Mouse (Mus musculus): ENCODE data around the gene Rassf5.
"Not testable (repeated sequence)": the region's sequence is repeated elsewhere in the genome, so short reads cannot be mapped to it uniquely, and the experiment has no call there.

Rassf5 gene

DNA sequence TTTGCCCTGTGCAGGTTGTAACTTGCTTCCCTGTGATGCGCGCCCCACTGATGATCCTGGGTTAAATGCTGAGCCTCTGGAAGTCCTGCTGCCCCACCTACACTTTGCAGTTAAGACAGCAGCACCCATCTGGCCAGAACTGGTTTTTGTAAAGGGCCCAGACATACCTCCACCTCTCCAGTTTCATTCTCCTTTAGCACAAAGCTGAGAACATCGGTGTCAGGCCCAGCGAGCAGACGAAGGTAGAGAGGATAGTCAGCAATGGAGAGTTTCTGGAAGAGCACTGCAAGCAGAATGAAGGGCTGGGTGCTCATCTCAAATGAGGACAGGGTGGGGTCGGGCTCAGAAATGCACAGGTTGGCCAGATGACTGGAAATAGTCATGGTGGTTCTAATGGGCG is 64.7 kb downstream of the Rassf5 start:
- no peak for DNase-seq (ENCODE audit: low spot score)

DNA sequence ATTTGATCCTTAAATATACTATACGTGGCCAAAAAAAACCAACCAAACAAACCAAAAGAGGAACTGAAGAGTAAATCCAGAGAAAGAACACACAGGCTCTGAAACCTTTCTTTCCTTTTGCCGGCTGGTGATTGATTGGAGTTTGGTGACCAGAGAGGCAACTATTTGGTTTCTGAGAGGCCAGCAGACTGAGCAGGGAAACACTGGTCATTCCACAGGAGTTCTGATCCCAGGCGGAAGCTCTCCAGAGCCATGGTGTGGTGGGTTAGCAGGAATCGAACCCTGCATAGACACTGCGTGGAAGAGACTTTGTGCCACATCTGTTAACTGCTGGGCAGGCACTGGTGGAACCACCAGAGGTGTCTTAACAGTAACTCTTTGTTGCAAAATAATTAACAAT is 67.0 kb downstream of the Rassf5 start:
- DNase-seq (ENCODE audit: low spot score): no peak

DNA sequence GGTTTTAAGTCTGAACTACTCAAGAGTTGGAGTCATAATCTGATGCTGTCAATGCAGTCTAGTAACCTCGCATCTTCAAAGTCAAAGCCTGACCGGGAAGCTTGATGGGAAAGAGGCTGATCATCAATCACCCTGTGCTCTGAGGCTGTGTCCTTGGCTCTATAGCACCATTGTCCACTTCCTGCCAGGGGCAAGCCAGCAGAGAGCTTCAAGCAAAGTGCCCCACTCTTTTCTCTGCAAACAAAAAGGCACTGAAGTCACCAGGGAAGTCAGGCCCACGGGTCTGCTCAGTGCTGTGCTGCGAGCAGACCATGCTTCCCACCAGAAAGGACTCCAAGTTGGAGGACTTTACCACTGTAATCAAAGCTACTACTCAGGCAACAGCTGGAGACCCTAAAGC is 67.8 kb downstream of the Rassf5 start:
- DNase-seq (ENCODE audit: low spot score): no peak

GRCm38 (mm10) chr1:131175819-131176218 is 69.2 kb downstream of the Rassf5 start:
- no peak for DNase-seq (ENCODE audit: low spot score)

DNA sequence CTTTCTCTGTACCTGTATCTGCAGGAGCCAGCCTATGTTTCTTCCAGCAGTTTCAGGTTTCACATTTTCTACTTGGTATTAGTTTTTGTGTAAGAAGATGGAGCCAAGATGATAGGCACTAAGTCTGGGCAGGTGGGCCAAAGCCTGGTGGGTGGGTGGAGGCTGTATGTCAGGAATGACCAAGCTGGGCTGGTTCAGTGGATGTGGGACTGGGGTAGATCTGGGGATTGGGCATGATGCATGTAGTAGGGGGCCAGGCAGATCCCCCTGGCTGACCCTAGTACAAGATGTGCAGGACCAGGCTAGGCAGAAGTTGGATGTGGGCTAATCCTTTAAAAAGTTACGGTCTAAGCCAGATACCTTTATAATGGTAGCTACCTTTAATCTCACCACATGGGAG is 69.9 kb downstream of the Rassf5 start:
- no peak for DNase-seq (ENCODE audit: low spot score)

- DNase-seq (ENCODE audit: low spot score): no peak
Measured at GRCm38 (mm10) chr1:131174299-131174861, 70.7 kb downstream of the Rassf5 start.

DNA sequence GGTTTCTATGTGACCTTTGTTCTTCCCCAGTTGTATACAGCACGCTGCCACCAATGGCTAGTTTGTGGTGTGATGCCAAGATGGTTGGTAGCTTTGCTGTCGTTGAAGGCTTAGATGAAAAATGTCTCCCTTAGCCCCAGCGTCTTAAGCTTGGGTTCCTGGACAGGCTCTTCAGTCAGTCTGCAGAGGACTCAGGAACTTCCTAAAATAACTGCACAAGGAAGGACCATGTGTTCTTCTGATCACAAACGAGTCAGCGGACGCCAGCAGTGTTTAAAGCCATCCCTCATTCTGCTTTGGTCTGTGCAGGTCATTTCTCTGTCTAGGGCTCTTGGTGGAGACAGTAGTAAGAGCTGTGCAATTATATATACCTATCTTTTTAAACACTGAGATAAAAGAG is 71.2 kb downstream of the Rassf5 start:
- no peak for DNase-seq (ENCODE audit: low spot score)

DNA sequence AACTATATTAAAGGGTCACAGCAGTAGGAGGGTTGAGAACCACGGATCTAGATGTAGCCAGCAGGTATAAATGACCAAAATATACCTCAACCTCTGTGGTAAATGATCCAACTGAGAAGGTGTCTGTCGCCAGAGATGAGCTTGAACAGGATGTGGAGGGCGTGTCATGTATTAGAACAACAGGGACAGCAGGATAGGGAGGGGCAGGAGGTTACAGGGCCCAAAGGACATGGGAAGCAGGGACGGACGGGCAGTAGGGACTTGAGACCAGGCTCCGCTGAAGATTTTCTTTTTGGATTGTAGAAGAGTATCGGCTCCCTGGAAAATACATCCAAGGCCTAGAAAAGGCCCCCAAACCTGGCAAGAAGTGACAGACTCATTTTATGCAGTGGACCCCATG is 72.1 kb downstream of the Rassf5 start:
- DNase-seq (ENCODE audit: low spot score): no peak

- no peak for DNase-seq (ENCODE audit: low spot score)
Measured at GRCm38 (mm10) chr1:131167612-131168011, 77.4 kb downstream of the Rassf5 start.

- DNase-seq (ENCODE audit: low spot score): no peak
Measured at GRCm38 (mm10) chr1:131164427-131164826, 80.6 kb downstream of the Rassf5 start.

DNA sequence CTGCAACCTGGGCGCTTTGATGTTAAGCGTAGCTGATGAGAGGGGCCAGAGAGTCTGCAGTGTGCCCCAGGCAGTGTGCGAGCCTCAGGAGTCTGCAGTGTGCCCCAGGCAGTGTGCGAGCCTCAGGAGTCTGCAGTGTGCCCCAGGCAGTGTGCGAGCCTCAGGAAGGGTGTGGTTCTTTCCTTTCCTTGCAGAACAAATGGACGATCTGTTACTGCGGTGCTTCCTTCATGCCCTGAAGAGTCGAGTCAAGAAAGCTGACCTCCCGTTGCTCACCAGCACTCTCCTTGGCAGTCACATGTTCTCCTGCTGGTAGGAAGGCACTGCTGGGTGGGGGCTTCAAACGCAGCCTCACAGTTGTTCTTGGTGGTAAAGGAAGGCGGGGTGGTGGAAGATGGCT is 84.0 kb downstream of the Rassf5 start:
- no peak for DNase-seq (ENCODE audit: low spot score)

DNA sequence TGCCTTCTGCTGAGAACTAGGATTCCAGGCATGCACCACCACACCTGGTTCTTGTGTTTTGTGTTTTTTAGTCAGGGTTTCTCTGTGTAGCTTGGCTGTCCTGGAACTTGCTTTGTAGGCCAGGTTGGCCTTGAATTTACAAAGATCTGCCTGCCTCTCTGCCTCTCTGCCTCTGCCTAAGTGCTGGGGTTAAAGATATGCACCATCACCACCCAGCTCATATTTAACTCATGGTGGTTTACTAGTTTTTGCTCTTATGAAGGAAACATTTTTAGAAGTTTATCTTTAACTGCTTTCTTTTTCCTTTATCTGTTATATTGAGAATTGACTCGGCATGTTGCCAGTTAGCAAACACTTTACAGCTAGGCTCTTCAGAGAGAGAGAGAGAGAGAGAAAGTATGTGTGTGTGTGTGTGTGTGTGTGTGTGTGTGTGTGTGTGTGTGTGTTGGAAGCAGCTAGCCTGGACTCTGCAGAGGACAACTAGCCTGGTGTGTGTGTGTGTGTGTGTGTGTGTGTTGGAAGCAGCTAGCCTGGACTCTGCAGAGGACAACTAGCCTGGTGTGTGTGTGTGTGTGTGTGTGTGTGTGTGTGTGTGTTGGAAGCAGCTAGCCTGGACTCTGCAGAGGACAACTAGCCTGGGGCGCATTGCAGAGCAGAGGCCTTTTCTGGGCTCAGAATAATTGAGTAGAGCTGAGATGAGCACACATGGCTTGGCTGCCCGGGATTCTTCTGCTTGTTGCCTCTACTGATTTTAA is 85.3 kb downstream of the Rassf5 start:
- DNase-seq (ENCODE audit: low spot score): not testable (repeated sequence)

GRCm38 (mm10) chr1:131155456-131155855 is 89.6 kb downstream of the Rassf5 start:
- no peak for DNase-seq (ENCODE audit: low spot score)

DNA sequence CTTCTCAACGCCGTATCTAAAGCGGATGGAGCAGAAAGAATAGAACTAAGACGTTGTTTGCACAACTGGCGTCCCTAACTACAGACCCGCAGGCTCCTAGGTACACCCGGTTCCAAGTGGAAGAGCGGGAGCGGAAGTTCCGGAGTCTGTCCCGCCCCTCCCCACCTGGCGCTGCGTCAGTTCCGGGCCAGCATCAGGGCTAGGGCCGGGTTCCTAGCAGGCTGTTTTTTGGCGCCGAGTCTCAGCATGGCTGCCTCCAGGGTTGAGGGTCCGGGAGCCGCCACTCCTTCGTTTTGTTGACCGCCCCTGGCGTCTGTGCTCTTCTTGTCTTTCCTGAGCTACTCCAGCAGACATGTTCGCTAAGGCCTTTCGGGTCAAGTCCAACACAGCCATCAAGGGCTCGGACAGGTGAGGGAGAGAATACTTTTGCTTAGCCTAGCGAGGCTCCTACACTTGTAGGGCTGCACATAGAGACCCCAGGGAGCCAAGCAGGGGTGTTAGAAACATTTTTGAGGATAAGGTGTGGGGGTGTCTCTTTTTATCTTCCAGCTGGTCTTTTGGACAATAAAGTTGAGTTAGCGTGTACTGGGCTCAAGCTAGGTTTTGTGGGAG is 91.9 kb downstream of the Rassf5 start, which contains the start of gene Eif2d:
Gene Eif2d (plus strand): TSS at position 164 of the 612 bp plus-strand sequence.
- DNase-seq (ENCODE audit: low spot score): peak; percentile 73

DNA sequence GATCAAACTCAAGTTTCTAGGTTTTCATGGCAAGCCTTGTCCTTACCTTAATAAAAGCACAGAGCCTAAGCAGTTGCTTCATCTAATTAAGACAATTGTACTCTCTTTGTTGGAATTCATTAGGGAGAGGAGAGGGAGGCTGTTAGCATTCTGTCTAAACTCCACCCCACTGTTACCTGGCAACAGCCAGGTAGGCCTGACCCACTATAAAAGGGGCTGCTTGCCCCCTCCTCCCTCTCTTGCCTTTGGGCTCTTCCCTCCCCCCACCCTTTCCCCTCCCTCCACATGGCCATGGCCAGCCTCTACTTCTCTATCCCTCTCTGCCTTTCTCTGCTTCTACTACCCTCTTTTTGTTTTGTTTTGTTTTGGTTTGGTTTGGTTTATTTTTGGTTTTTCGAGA is 95.6 kb downstream of the Rassf5 start:
- DNase-seq (ENCODE audit: low spot score): no peak

- no peak for DNase-seq (ENCODE audit: low spot score)
Measured at GRCm38 (mm10) chr1:131146181-131146614, 98.9 kb downstream of the Rassf5 start.

- DNase-seq (ENCODE audit: low spot score): not testable (repeated sequence)
Measured at GRCm38 (mm10) chr1:131145222-131145621, 99.8 kb downstream of the Rassf5 start.

DNA sequence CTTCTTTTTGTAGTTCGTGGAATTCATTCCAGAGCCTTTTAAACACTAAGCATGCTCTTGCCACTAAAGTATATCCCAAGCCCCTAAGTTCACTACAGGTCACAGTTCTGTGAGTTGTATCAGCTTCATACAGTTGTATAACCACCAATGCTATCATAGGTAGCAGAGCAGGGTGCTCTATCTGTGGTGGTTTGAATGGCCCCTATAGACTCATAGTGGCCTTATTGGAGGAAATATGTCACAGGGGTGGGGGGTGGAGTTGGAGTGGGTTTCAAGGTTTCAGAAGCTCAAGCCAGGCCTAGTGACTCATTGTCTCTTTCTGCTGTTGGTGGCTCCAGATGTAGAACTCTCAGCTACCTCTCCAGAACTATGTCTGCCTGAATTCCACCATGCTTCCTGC is 102.6 kb downstream of the Rassf5 start:
- DNase-seq (ENCODE audit: low spot score): no peak

DNA sequence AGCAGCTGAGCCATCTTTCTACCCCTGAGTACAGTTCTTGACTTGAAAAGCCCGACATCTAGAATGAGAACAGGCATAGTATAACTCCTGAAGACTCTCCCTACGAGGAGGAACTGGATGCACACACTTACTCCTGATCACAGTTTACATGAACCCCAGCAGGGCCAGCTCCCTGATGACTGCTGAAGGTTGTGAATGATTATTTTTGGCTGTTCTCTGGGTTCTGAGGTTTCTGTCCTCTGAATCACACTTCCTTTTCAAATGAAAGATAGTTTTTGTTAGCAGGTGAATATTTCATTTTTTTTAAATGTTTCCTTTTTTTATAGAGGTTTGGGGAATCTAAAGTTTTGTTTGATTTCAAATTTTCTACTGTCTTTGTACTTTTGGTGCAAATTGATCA is 103.6 kb downstream of the Rassf5 start:
- DNase-seq (ENCODE audit: low spot score): no peak

- DNase-seq (ENCODE audit: low spot score): no peak
Measured at GRCm38 (mm10) chr1:131139102-131140095, 105.7 kb downstream of the Rassf5 start.

GRCm38 (mm10) chr1:131138191-131139016 is 106.7 kb downstream of the Rassf5 start, which contains the start of gene Dyrk3:
Gene Dyrk3, minus strand, starts transcription at chr1:131138340.
- no peak for DNase-seq (ENCODE audit: low spot score)

Measured in layer of hippocampus, adult 9-10 months (tissue).